Mouse (Mus musculus): ENCODE results near the gene Tead4.
A peak's percentile ranks its signal among the peaks of the same experiment; 100 is the strongest.

The Tead4 gene

DNA sequence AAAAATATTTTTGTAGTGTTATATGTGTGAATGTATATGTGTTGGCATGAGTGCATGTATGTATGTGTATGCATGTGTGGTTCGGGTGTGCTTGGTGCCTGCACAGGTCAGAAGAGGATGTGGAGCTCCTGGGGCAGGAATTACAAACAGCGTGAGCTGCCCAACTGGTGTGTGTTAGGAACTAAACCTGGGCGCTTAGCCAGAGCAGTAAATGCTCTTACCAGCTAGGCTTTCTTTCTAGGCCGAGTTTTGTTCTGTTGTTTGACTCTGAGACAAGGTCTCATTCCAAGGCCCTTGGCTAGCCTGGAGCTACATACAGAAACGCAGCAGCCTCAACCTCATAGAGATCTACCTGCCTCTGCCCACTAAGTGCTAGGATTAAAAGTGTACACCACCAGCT is 9.3 kb downstream of the Tead4 start:
- DNase-seq (ENCODE audit: low read depth, low spot score), result no peak

DNA sequence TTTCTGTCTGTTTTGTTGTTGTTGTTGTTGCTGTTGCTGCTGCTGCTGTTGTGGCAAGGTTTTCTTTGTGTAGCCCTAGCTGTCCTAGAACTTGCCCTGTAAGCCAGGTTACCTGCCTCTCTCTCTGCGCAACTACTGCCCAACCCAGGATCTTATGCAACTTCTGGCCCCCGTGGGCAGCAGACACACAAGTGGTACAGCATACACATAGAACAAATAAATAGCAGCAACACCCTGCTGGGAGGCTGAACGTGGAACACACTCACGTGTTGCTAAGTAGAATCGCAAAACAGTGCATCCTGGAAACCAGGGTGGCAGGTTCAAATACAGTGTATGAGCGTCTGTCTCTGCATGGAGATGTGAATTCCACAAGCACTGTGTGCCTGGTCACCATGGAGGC is 11.9 kb downstream of the Tead4 start:
- peak; percentile 69 for DNase-seq (ENCODE audit: low read depth, low spot score)

DNA sequence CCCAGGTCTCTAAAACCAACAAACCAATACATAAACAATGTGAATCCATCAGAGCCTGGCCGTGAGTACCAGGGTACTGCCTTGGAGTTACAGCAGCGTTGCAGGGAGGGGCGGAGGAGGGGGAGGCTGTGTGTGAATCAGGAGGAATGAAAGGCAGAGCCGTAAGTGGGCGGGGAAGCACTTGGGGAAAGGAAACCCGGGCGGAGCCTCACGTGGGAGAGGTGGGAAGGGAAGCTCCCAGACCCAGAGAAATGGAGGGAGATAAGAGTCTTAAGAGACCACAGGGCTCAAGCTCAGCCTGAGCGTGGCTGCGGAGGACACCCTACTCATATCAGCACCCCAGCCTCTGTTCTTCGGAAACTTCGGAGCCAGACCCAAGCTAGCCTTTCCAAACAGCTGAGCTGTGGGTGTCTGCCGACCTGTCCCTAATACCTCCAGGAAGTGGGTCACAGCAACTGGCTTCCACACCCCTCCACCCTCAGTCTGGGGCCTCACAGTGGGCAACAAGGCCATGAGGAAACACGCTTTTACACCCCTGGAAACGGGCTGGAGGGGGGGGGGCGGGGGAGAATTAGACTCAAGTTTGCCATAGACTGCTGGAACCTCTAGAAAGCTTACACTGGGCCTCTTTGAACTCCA is 14.7 kb downstream of the Tead4 start:
- DNase-seq (ENCODE audit: low read depth, low spot score), result peak; percentile 93

DNA sequence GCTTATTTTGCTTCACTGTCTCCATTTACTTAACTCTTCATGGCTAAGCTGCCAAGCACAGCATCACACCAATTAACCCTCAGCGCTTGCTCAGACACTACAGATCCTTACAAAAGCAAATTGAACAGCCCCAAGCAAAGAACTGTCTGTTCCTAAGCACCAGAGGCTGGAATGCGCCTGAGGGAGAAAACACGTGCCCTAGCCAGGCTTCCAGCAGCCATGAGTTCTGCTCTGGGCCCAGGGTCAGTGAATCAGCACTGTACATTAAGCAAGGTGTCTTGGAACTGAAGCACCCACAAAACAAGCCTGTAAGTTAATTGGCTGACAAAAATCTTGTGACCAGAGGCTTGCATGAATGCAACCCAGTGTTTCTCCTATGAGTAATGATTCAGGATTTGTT is 18.5 kb downstream of the Tead4 start:
- peak; percentile 88 for DNase-seq (ENCODE audit: low read depth, low spot score)

DNA sequence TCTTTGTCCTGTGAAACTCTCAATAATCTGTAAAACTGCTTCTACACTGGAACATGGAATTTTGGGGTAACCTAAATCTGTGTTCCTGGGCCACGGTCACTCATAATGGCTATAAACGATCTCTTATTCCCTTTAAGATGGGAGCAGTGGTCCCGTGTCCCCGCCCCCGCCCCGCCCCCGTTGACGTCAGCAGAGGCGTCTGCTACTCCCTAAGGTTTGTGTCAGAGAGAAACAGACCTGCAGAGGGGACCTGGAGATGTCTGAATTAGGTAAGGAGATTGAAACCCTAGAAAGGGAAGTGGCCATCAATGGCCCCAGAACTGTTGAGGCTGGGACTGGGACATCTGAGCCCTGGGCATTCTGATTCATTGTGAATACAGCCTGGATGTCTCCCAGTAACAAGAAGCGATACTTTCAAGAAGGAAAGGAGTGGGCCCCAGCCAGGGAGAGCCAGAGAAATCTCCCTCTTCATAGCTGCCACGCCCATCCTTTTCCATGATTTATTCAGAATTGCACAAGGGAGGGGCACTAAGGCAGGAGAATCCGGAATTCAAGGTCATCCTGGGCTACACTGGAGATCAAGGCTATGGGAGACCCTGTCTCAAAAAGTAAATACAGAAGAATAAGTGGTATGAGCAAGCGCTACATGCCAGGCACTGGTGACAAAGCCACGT is 20.0 kb downstream of the Tead4 start:
- DNase-seq (ENCODE audit: low read depth, low spot score), result peak; percentile 95

DNA sequence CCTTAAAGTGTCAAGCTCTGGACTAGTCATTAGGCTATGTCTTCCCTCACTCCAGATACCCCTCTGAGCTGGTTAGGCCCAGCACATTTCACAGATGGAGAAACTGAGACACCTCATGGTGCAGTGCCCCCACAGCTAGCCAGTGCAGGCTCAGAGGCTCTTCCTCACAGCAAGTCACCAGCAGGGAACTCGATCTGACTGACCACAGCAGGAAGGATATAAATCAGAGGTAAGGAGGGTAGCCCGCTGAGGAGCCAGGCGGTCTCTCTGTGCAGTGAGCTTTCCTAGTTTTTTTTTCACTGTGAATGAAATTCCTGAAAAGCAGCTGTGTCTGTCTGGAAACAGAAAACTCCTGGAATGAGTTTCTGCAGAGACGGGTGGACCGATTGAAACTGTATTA is 21.0 kb downstream of the Tead4 start:
- DNase-seq (ENCODE audit: low read depth, low spot score), result peak; percentile 44

DNA sequence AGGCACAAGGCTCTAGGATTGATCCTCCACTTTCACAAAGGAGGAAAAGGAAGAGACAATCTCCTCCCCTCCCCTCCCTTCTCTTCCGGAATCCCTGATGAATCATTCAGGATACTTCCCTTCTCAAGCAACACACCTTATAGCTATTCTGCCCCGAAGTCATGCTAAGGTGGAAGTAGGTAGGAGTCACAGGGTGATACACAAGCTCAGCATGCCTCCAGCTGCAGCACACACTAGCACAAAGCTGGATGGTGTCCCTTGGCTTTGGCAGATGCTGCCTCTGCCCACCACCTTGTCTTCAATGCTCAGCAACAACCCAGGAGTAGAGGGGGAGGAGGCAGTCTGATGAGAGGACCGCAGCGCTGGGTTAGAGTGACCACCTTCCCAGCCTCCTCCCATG is 21.5 kb downstream of the Tead4 start:
- peak; percentile 53 for DNase-seq (ENCODE audit: low read depth, low spot score)

DNA sequence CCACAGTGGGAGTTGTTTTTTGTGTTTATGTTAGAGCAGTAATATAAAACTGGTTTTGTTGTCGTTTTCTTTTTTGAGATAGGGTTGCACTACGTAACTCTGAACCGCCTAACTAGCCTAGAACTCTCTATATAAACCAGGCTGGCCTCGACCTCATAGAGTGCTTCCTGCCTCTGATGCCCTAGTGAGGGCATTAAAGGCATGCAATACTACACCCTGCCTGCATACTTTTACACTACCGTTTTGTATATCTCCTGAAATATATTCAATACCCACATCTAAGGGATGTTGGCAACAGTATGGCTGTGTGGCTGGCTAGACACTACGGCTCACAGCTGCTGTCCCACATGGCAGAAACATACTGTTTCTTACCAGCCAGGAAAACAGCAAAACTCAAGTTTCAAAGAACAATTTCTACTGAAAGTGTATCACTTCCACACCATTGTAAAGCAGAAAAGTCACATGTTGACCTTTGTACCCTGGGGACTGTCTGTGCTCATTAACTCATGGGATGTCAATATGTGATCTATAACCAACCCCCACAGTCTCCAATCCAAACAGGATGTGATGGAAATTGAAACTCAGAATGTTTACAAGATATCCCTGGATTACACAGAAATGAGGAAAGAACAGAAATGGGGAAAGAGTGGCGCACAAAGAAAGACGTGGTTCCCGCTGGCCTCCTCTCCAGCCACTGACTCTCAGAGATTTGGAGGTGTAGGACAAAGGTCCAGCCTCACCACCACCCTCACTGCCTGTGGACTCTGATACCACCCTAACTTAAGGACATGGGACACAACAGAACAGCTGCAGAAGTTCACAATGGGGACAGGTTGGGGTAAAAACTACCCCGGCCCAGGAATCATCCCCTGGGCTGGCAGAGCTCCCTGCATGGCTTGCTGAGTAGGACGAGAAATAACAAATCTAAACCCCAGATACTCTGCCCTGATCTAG is 23.2 kb downstream of the Tead4 start:
- DNase-seq (ENCODE audit: low read depth, low spot score), result no peak

DNA sequence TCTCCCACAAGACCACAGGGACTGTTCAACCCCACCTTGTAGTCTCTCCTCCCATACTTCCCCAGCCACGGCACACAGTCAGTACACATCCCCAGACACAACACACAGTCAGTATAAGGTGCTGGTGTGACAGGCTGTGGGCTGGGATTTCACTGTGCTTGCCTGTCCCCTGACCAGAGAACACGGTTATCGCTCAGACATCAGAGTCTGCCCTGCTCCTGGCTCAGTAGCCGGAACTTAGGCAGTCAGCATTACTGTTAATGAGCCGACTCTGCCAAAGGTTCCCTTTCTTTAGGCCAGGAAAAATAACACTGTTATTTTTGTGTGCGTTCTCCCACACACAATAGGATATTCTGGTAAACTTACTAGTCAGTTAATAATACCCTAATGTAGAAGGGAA is 24.3 kb downstream of the Tead4 start:
- no peak for DNase-seq (ENCODE audit: low read depth, low spot score)

DNA sequence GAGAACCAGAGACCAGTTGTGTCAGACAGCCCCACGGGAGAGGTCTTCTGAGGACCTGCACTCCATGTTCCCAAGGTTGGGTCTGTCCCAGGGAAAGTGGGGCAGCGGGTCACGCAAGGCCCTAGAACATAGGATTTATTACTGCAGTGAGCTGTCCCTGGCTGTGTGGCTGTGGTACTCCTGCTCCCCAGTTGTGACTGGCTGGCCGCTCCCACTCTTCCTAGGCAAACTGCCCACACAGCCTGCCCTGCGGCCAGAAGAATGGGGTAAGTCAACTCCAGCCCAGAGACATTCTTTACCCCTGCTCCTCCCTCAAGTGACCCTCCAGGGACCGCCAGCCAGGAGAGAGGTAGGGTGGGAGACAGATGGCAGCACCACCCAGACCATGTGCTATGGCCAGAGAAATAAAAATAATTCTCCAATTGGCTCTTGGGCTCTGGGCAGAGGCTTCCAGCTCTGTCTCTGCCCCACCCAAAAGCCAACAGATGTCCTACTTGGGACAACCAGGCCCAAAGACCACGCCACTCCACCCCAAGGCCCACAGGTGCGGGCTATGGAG is 25.0 kb downstream of the Tead4 start:
- DNase-seq (ENCODE audit: low read depth, low spot score), result no peak

DNA sequence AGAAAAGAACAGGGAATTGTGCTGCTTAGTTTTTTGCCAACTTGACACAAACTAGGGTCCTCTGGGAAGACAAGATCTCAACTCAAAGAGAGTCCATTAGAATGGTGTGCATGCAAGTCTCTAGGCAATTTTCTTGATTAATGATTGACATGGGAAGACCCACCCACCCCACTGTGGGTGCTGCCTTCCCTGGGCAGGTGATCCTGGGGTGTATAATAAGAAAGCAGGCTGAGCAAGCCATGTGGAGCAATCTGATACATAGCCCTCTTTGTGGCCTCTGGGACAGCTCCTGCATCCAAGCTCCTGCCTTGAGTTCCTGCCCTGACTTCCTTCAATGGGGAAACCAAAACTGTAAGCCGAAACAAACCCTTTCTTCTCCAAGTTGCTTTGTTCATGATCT is 27.1 kb downstream of the Tead4 start:
- DNase-seq (ENCODE audit: low read depth, low spot score), result no peak

DNA sequence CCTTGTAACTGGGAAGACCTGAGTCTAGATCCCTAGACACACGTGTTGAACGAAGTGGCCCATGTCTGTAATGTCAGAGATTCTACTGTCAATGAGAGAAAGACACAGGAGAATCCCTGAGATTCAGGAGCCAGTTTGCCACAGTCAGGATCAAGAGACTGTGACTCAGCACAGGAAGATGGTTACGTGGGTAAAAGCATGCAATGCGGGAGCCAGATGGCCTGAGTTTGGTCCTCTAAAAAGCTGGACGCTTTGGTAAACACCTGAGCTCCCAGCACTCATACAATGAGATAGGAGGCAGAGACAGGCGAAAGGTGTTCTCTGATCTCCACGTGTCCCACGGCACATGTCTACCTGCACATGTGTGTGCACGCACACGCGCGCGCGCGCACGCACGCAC is 27.9 kb downstream of the Tead4 start:
- no peak for DNase-seq (ENCODE audit: low read depth, low spot score)

DNA sequence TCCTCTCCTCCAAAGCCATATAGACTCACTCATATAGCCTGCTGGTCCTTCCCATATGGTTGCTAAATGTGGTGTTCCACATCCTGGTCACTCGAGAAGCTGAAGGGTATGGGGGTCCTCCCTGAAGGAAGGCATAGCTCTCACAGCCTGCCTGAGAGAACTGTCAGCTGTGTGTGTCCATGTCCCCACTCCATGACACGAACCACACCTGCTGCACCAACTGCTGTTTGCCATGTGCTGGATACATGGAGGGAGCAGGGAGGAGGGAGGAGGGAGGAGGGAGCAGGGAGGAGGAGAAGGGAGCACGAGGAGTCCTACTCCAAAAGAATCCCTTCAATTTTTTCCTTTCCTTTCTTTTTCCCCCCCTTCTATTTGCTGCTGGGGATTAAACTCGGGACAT is 30.8 kb downstream of the Tead4 start:
- DNase-seq (ENCODE audit: low read depth, low spot score), result no peak

DNA sequence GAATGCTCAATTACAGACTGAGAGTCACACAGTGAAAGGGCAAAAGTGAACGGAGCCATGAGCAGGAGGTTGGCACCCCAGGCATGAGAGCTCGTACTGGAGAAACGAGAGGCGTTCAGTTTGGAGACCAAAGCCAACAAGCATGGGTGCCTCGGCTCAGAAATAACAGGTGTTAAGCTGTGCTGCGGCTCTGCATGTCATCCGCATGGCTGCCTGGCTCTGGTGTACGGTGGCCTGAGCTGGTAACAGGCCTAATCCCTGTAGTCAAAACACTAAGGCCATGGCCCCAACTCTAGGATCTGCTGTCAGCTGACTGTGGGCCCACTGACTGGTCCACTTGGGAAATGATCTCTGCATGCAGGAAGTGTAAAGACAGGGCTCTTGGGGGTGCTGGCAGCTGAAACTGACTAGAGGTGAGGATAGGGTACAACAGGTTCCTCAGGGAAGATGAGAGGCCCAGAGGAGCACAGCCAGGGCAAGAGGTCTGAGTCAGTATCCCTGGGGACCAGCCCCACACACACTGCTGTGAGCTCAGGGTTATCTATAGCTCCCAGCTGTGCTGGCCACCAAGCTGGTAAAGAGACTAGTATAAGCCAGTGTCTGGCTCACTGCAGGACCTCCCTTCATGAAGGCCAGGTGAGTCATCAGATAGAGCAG is 35.6 kb downstream of the Tead4 start:
- no peak for DNase-seq (ENCODE audit: low read depth, low spot score)

DNA sequence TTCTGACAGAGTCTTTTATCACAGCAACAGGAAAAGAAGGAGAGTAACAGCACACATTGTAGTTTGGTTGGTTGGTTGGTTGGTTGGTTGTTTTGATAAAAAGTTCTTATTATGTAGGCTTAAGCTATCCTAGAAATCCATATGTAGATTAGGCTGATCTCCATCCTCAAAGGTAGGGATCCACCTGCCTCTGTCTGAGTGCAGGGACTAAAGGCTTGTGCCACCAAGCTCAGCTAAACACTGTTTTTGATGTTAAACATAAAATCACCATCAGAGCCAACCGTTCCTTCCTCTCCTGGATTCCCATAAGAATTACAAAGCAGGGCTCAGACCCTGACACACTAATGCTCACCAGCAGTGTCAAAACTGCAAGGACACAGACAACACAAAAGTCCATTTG is 39.1 kb downstream of the Tead4 start:
- DNase-seq (ENCODE audit: low read depth, low spot score), result peak; percentile 66

DNA sequence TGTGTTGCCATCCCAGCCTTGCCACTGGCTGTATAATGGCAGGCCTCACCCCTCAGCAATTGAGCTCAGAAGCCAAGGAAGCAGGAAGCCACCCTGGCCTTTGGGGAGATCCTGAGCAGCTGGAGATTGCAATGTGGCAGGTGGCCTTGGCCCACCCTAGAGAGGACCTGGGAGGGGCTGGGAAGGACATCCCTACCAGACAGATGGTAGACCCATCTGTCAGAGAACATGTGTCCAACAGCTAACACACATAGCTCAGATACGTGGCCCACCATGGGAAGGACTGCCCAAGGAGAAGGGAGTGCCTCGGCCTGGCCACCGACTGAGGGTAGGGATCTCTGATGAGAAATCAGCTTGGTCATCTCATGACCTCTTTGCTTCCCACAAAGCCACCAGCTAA is 41.4 kb downstream of the Tead4 start:
- no peak for DNase-seq (ENCODE audit: low read depth, low spot score)

DNA sequence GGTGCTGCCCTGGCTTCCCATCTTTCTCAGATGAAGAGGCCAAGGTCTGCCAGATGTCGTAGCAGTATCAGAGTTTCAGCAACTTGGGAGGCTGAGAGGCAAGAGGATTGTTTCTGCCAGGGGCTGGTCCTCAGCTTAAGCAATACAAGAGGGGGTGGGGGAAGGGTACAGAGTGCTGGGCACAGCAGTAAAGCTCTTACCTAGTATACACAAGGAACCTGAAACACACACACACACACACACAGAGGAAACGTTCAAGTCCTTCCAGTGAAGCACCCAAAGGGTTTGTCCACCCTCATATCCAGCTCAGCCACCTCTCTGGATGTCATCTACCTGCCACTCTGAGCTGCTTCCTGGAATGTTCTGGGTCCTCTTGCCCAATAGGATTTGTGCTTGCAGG is 44.7 kb downstream of the Tead4 start:
- DNase-seq (ENCODE audit: low read depth, low spot score), result no peak

DNA sequence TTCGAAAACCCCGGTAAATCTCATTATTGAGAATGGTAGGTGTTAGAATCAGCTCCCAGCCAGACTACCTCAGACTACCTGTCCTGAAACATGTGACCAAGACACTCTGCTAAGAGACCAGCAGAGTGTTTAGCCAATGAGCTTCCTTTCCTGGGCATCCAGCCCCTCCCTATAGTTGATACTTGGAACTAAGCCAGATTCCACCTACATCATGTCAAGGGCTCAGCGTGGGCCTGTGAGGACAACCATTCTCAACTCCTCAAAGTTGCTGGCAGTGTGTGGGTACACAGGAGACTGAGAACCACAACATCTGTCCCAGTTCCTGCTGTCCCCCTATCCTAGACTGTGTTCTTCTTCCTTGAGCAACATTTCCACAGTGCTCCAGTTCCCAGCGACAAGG is 45.3 kb downstream of the Tead4 start:
- DNase-seq (ENCODE audit: low read depth, low spot score), result peak; percentile 48

DNA sequence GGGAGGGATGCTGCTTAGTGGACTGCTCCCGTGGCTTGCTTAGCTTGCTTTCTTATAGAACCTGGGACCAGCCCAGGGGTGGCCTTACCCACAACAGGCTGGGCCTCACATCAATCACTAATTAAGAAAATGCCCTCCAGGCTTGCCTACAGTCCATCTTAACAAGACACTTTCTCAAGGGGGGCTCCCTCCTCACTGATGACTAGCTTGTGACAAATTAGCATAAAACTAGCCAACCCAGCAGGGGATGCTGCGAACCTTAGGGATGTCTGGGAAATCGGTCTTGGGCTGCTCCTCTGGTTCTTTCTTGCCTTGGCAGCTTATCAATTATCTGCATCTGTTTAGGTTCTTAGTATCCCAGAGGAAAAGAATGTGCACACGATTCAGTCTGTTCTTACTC is 46.1 kb downstream of the Tead4 start:
- DNase-seq (ENCODE audit: low read depth, low spot score), result peak; percentile 76

DNA sequence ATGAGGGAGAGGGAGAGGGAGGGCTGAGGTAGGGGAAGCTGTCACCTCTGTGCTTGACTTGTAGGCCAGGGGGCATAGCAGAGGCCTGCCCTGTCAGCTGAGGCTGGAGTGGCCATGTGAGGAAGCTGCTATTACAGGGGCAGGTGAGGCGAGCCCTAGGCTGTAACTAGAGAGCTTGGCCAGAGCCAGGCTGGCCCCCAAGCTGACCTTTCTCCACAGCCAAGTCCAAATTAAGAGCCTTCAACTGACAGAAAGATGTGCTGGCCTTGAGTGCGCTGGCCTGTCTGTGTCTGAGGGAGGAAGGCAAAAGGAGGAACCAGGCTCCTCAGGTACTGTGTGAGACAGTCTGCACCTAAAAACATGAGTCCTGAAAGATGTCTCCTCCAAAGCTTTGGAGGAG is 47.5 kb downstream of the Tead4 start:
- DNase-seq (ENCODE audit: low read depth, low spot score), result no peak

DNA sequence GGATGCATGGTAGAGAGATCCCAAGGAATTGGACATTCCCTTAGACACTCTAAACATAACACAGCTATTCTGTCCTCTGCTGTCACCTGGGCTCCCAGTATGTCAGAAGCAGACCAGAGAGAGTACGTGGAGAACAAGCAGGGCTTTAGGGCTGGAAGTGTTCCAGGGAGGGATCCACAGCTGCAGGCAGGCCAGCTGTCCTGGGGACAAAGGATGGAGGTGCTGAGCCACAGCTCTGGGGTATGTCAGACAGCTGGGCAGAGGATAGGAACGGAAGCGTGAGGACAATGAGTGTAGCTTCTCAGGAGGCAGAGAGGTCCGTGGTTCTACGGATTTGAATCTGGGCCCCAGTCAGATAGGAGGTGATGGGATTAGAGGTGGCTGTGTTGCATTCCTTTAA is 50.0 kb downstream of the Tead4 start:
- no peak for DNase-seq (ENCODE audit: low read depth, low spot score)
